In the genomic region with DNA sequence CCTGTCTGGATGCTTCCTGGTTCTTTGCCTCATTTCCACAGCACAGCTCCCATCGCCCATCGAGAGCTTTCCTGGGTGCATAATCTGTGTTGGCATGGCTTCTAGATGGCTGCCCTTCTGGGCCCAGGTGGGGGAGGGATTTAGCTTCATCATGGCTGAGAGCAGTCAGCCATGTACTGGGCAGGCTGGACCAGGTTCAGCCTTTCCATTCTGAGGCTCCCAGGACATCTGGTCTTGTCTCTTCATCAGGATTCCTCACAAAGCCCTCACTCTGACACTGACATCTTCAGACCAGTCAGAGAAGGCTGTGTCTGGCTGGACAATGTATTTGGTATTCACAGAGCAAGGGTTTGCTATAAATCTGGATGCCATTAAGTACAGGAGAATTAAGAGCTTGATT, we compare ENCODE assay signal across 17 mouse cellular contexts. TPM values are rescaled to one million over a fixed set of nuclear protein-coding genes. Genes with fewer than 3 reads are reported as not detected.
"Had no signal": no experiment of that assay in that cellular context is flagged by ENCODE, and none has a peak within 500 bp of the region (broad histone marks: within the 10 kb centered on the region; RNA-seq: fewer than 3 reads in every experiment).

No protein-coding gene starts in this region.

- H3K9ac ChIP-seq: limb, embryonic 13.5 days; lung, embryonic 14.5 days had no signal

- H3K4me2 ChIP-seq: limb, embryonic 13.5 days; liver, embryonic 11.5 days; lung, embryonic 14.5 days had no signal

- H3K36me3 ChIP-seq: limb, embryonic 13.5 days; midbrain, embryonic 10.5 days had no signal

- H3K9me3 ChIP-seq: limb, embryonic 13.5 days; midbrain, embryonic 10.5 days had no signal

- DNase-seq: kidney, adult 8-10 months; kidney, postnatal 25 days; lung, embryonic 14.5 days; lung, postnatal 10 days; lung, postnatal 4 days; right cerebral cortex, adult 18-20 months; right cerebral cortex, postnatal 25 days; thymus, postnatal 36 days had no signal

- H3K4me3 ChIP-seq: left cerebral cortex, adult 2 months; limb, embryonic 13.5 days; midbrain, embryonic 10.5 days; myocyte had no signal

- ATAC-seq: intestine, embryonic 16.5 days had no signal

- H3K27ac ChIP-seq: left cerebral cortex, adult 2 months; limb, embryonic 13.5 days; midbrain, embryonic 10.5 days had no signal

- H3K4me1 ChIP-seq: midbrain, embryonic 10.5 days had no signal

RNA-seq across cellular contexts. Expression of a gene that starts 11.4 kb away (rescaled TPM):
- total RNA-seq: layer of hippocampus, postnatal 25 days; left cerebral cortex, adult 2 months; left cerebral cortex, postnatal 14 days had no signal
- polyA plus RNA-seq: liver, embryonic 16.5 days had no signal
